Mouse (Mus musculus): Measurements from ENCODE around the gene Tbx3.

The Tbx3 gene

DNA sequence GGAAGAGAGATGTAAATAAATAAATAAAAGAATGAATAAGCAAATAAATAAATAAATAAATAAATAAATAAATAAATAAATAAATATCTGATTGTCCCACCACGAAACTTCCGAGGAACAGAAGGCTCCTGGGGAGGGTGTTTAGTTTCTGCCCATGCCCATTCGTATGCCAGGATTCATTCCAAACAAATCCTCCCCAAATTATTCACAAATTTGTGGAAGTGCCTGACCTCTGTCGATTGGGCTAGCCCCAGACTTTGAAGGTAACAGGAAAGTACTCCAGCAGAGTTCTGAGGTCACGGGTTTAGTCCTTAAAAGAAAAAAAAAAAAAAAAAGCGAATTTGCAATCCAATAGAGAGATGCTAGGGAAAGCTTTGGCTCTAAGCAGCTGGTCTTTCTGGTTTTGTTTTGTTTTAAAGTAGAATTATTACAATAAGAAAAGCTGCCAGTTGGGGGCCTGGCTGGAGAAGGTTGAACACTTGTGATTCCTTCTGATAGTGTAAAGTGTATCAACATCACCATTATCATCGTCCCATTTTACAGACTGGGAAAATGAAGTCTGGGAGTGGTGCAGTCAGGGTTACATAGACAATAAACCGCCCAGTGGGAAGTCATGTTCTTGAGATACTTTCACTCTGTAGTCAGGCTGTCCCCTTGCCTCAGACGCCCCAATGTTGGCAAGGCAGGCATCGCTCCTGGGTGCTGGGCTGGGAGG is 9.3 kb downstream of the Tbx3 start:
- DNase-seq (ENCODE audit: low spot score): no peak

DNA sequence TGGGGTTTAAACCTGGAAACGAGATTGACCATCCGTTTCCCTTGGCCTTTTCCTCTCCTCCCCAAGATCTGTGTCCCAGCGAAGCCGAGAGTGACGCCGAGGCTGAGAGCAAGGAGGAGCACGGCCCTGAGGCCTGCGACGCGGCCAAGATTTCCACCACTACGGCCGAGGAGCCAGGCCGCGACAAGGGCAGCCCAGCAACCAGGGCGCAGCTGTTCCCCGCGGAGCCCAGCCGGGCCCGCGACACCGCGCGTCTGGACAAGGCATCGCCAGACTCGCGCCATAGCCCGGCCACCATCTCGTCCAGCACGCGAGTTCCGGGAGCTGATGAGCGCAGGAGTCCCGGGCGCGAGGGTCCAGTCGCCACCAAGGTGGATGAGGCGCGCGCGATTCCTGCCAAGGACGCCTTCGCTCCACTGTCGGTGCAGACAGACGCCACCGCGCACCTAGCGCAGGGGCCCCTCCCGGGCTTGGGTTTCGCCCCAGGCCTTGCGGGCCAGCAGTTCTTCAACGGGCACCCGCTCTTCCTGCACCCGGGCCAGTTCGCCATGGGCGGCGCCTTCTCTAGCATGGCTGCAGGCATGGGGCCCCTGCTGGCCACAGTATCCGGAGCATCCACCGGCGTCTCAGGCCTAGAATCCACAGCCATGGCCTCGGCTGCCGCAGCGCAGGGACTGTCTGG is 10.0 kb downstream of the Tbx3 start:
- no peak for DNase-seq (ENCODE audit: low spot score)

DNA sequence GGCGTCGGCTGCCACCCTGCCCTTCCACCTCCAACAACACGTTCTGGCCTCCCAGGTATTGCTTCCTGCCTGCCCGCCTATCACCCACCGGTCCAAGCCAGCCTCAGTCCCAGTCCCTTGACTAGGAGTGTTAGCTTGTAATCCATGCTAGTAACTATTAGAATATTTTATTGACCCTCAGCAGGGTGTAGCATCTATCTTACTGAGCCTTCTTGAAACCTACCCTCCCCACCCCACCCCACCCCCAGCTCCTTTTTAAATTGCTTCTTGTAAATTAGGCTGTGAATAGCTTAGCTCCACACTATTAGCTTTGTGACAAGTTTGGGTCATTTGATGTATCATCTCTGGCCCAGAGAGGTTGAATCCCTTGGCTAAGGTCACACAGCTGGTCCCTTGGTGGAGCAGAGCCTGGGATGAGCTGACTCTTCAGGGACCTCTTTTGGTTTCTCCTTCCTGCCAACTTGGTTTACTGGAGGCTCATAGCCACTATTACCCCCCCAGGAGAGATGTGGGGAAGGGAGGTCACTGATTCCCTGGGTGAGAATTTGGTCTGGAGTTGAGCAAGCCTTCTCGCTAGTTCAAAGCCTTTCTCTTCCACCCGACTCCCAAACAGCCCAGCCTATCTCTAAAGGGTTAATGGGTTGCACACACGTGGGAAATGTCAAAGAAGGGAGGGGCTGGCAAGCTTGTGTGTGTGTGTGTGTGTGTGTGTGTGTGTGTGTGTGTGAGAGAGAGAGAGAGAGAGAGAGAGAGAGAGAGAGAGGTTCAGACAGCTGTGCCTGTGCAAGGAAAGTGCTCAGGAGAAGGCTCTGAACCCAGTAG is 10.8 kb downstream of the Tbx3 start:
- DNase-seq (ENCODE audit: low spot score): no peak

DNA sequence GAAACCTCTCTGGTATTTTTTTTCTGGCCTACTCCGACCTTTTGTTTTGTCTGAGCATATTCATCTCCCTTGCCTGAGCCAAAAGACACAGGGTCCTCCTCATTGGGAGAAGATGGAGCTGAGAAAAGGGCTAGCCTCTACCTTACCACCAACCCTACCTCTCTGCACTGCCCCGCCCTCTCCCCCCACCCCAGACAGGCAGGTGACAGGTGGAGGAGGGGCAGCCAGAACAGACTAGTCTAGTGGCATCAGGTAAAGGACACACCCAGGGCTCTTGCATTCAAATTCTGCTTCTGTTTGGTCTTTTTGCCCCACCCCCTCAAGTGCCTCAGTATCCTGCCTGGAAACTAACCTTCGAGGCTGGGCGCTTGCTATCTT is 11.4 kb downstream of the Tbx3 start:
- no peak for DNase-seq (ENCODE audit: low spot score)

DNA sequence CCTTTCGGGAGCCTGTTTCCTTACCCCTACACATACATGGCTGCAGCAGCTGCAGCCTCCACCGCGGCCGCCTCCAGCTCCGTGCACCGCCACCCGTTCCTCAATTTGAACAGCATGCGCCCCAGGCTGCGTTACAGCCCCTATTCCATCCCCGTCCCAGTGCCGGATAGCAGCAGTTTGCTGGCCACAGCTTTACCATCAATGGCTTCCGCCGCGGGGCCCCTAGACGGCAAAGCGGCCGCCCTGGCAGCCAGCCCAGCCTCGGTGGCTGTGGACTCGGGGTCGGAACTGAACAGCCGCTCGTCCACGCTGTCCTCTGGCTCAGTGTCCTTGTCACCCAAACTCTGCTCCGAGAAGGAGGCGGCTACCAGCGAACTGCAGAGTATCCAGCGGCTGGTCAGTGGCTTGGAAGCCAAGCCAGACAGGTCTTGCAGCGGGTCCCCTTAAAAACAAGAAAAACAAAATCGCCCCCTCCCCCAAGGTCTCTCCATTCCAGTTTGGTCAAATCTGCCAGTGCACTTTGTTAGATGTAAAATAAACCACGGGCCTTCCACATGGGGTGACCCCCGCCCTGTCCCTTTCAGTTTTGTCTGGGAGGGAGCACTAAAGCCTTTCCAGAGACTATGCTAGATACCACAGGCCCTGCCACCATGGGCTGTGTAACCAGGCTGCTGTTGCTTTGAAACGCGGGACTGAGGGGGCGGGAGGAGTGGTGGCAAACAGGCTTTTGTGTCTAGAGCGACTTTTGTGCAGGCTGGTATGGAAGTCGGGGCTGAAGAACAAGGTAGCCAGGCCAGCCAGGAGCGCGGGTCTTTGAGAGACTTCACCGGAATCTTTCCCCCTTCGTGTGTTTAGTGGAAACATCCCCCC is 12.4 kb downstream of the Tbx3 start:
- DNase-seq (ENCODE audit: low spot score): no peak

DNA sequence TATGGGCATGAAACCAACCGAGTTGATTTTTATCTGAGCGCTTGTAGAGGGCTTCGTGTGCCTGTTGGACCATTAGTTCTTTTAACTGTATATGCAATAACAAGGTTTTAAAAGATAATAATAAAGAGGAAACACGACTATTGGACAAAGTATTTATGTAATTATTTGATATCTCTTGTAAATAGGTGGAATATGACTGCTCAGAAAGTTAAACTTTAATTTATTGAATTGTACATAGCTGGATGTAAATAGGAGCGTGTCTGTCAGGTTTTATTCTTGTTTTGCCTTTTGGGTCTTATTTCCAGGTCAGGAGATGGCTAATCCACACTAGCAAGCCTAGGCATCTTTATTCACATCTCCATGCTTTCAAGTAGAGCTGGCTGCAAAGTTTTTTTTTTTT is 13.4 kb downstream of the Tbx3 start:
- DNase-seq (ENCODE audit: low spot score): no peak

DNA sequence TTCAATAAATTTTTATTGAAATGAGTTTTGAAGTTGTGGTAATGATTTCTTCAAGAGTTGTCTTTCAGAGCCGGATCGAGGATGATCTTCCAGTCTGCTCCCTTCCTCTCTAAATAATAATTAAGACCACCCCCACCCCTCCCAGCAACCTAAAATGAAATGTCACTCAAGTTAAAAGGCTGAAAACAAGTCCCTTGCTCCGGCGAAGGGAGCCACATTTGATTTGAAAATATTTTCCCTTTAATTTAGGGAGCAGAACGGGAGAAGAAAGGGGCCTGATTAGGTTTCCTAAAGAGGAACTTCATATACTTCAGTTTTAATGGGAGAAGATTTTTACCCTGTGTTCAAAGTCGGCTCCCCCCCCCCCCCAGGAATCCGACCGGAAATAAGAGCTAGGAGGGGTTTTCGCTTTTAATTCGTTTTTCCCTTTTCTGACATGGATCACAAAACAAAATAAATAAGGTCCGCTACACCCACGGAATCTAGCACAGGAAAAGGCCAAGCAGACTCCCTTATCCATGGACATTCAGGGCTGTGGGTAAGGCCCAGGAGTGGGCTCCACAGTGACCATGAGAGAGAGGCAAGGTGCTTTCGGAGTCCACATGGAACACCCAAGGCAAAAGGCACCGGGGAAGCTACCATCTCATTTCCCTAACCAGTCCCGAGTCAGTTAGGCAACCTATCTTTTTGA is 14.4 kb downstream of the Tbx3 start:
- no peak for DNase-seq (ENCODE audit: low spot score)

DNA sequence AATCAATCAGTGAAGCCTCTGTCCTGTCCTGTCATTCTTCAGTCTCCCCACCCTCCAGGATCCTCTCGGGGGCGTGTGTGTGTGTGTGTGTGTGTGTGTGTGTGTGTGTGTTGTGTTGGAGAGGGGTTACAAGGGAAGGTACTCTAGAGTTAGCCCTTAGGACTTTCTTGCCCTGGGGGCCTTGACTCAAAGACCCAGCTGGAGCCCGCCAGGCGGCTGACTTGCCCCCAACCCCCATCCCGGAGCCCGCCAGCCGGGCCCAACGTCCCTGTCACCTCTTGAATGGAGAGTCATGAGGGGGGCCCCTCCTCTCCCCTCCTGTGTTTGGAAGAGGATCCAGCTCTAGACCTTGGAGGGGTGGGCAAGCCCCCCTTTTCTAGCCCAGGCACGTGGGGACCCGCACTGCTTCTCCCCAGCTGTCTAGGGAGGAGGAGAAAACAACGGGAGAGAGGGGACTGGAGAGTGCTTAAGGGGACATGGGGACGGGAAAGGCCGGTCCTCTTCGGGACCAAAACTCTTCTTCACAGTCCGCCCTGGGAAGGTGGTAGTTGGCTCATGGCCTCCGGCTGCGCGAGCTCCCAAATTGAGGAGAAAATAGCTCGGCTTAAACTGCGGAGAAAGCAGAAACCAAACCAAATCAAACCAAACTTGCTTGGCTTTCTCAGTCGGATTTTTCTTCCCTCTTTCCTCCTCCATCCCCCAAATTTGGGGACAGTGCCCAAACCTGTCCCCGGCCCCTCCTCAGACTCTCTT is 15.2 kb downstream of the Tbx3 start:
- DNase-seq (ENCODE audit: low spot score): no peak

DNA sequence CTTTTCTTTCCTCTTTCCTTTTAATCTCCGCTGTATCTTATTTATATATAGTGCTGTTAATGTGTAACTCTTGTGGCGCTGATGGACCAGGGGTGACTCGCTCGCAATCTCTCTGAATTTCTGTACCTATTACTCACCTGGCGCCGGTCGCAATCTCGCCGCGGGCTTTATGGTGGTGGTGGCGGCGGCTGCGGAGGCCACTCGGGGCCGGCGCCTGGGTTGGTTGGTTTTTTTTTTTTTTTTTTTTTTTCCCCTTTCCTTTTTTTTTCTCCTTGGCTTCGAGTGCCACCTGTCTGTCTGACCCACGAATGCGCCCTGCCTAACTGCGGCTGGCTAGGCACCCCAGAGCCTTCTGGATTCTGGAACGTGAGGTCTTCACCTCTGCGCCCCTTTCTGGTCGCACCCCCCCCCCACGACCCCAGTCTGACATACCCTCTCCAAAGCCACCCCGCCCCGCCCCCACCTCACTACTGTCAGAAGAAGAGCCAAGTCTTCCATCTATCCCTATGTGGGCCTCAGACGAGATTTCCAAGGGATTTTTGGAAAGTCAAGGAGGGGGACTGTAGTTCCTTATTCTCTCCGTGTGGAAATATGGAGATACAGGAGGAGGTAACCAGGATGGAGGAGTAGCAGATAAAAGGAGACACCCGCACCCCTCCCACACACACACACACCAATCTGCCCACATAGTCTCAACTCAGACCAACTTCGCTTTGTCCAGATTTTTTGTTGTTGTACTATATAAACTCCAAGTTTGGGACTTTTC is 15.9 kb downstream of the Tbx3 start:
- DNase-seq (ENCODE audit: low spot score): no peak

DNA sequence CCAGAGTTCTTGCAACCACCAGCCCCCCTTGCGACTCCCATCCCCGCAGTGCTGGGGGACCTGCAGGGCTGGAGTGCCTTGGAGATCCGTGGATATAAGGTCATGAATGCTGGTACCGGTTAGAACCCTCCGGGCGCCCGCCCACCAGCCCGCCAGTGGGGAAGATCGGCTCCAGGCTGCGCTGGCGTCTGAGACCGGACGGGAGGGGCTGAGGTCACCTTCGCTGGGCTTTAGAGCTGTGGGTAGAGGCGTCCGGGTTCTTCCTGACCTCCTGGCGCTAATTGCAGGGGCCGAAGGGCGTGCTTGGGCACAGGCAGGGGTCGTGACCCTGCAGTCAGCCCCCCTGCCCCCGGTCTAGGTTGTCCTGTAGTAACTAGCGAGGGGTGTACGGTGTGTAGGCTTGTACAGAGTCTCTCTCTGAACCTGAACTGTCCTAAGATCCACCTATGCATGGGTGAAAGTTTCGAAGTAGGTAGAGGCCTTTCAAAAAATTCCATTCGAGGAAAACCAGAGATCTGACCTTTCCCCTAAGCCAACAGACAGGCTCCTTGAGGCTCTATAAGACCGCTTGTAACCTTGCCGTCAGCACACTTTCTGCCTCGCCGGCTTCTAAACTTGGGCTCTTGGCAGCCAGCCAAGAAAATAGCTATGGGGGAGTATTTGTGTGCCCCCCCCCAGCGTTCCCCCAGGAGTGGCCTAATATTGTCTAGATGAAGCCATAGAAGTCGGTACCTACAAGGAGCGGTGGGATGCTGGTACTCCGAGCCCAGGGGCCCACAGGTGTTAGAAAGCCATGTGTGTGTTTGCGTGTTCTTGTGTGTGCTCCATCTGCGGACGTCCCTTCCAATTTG is 16.8 kb downstream of the Tbx3 start:
- no peak for DNase-seq (ENCODE audit: low spot score)

DNA sequence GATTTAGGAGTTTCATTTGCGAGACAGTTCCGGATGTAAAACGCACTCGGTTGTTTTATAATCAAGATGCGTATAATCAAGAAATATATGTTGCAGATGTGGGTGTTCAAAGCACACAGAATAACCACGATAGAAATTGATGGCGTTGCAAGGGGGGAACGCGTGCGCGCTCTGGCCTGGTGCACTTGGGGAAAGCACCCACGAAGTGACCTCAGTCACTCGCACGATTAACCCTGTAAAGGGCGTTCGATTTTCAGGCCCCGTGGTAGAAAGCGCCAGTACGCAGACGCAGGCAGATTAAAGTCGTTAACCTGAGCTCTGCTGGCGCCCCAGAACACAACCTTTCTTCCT is 17.4 kb downstream of the Tbx3 start:
- DNase-seq (ENCODE audit: low spot score): no peak

DNA sequence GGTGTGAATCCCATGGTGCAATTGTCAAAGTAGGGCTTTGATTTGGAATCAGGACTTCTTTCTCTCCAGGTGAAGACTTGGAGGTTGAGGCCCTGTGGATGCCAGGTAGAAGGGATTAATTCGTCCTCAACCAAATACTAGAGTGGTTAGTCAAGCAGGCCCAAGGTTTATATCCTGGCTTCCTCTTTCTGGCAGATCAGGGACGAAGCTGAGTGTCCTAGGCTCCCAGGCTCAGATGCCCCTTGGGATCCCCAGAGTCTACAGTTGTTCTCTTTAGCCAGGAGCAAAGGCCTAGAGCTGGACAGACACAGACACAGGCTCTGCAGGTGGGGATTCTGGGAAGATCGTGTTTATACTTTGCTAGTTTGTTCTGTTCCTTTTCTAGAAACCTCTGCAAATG is 17.8 kb downstream of the Tbx3 start:
- no peak for DNase-seq (ENCODE audit: low spot score)

DNA sequence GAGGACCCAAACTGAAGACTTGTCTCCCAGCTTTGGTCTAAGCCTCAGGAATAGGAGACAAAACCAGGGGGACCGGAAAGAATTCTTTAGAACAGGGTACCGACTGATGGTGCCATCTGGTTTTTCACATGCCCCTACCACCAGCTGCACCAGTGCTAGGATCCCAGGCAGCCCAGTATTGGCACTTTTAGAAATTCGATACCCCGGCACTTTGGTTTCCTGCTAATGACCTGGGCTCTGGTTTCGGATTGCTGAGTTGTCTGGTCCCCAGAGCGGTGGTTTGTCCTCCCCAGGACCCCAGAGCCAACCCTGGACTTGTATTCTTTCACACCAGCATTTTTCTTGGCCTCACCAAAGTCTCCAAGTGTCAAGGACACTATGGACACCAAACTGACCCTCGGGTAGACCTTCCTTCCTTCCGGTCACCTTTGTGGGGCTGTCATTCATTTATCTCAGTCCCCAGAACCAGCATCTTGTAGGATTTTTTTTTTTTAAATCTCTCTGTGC is 18.5 kb downstream of the Tbx3 start:
- DNase-seq (ENCODE audit: low spot score): no peak

DNA sequence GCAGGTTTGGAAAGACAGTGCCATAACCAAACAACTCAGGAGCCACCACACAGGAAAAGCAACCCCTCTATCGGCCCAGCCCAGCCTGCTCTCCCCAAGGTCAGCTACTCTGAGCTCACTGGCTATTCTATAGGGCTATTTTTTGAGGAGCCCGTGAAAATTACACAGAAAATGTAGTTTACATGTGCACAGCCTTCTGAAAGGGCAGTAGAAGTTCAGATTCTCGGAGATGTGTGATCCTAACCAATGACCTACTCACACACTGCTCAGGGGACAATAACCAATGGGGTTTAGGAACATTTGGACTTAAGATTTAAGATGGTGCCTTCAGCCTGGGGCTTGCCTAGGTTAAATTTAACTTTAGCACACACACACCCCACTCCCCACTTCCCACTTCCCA is 19.0 kb downstream of the Tbx3 start:
- DNase-seq (ENCODE audit: low spot score): no peak

DNA sequence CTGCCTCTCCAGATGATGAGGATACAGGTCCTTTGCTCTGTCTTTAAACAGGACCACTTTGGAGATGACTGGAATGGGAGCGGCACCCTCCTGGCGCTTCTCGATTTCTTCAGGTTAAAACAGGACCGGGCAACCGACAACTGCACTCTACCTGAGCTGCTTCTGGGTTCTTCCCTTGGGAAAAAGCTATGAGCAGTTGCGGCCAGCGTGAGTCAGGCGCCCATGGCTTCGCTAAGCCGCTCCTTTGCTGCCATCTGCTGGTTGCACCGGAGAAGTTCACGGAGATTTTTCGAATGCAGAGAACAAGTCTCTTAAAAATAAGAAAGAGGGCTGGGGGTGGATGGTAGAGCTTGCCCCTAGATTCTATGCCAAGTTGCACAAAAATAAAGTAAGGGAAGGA is 20.6 kb downstream of the Tbx3 start:
- peak; percentile 72 for DNase-seq (ENCODE audit: low spot score)

DNA sequence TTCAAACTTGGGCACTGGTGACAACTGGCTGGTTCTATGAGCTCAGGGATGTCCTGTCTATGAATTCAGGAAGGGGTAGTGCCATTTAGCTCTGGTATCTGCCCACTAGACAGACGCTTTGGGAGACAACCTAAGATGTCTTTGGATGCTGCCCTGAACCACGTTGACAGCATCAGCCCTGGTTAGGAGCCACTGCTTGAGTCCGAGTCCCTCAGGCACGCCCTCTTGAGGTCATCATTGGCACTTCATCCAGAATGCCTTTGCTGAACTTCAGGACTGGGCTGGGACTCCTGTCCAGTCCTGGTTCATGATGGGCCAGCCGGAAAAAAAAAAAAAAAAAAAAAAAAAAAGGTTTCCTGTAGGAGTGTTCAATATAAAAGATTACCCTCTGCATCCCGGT is 22.0 kb downstream of the Tbx3 start:
- DNase-seq (ENCODE audit: low spot score): no peak

DNA sequence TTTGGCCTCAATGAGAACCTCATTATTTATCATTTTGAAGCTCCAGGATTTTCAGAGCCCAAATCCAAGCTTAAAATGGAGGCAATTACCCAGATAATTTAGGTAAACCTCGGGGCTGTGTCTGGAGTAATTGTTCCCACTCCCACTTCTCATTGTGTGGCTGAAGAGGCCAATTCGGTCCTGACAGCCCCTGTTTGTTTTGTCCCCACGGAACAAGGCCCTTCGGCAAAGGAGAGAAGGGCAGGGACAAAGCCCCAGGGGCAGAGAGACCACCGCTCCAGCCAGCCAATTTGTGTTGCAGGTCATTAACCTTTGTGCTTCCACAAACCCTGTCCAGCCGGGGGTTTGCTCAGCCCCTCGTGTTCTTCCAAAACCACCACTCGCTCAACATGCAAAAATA is 24.4 kb downstream of the Tbx3 start:
- no peak for DNase-seq (ENCODE audit: low spot score)

DNA sequence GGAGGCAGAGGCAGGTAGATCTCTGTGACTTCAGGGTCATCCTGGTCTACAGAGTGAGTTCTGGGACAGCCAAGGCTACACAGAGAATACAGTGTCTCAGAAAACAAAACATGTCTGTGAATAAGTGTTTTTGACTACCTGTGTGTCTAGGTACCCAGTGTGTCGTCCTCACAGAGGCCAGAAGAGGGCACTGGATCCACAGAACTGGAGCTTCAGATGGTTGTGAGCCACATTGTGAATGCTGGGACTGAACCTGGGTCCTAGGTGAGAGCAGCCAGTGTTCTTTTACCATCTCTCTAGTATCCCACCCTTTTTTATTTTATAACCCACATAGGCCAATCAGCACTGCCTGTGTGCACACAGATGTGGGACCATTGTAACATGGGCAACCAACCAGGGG is 32.6 kb downstream of the Tbx3 start:
- DNase-seq (ENCODE audit: low spot score): no peak

DNA sequence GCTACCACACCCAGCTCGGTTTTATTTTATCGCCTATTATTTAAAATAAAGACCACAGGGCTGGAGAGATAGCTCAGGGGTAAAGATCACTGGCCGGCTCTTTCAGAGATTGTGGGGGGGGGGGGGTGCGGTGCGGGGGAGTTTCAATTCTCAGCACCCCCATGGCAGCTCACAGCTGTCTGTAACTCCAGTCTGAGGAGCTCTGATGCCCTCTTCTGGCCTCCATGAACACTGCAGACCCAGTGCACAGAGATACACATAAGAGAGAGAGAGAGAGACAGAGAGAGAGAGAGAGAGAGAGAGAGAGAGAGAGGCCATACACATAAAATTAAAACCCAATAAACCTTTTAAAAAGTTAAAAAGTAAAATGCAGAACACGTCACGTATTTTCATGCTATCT is 34.4 kb downstream of the Tbx3 start:
- DNase-seq (ENCODE audit: low spot score): no peak

Data from lung, postnatal 25 days (tissue).